In genomic region chr2:18607586-18608259, GRCm38 (mm10) we compare ENCODE assay signal across 9 mouse cellular contexts.
DNase-seq lines count a peak whose midpoint lies in the region; ATAC-seq and TF ChIP-seq lines count a peak whose summit lies in the region.
"Had no signal": no experiment of that assay in that cellular context is flagged by ENCODE, and none has a peak within 500 bp of the region (broad histone marks: within the 10 kb centered on the region; RNA-seq: fewer than 3 reads in every experiment).

No protein-coding gene starts in this region.

- peaks cover 1% of the 10 kb centered on the region; the same call in 1 of the 2 replicates for H3K27me3 ChIP-seq in heart, adult 2 months (ENCODE audit: control insufficient read depth, insufficient read depth, low read length)
- no peaks in the 10 kb centered on the region for H3K27me3 ChIP-seq in CH12.LX (replicated peaks)
- peaks cover 68% of the 10 kb centered on the region for H3K27me3 ChIP-seq in embryonic facial prominence, embryonic 14.5 days (replicated peaks; ENCODE audit: control insufficient read depth, insufficient read depth, low read length)
- H3K27me3 ChIP-seq in intestine, embryonic 14.5 days (replicated peaks; ENCODE audit: control insufficient read depth, insufficient read depth, low read length) = peaks cover 54% of the 10 kb centered on the region
- peaks cover 23% of the 10 kb centered on the region for H3K27me3 ChIP-seq in midbrain, embryonic 15.5 days (replicated peaks)

- no peak for TF ChIP-seq CTCF in heart, adult 2 months (IDR thresholded peaks at IDR 0.05)
- TF ChIP-seq CTCF in CH12.LX (conservative IDR thresholded peaks at IDR 0.05 in 1 of 2, IDR thresholded peaks at IDR 0.05 in 1 of 2; ENCODE audit: low read depth in 2 of 2, low read length in 2 of 2) = no peak

- 7% methylated on average over 14 of the region's 14 CpGs for WGBS in heart, adult 2 months
- WGBS in embryonic facial prominence, embryonic 14.5 days = 1% methylated on average over 13 of the region's 14 CpGs
- 2% methylated on average over 14 of the region's 14 CpGs for WGBS in intestine, embryonic 14.5 days
- WGBS in midbrain, embryonic 15.5 days = under 1% methylated on average over 14 of the region's 14 CpGs

- peak overlapping the region; percentile 4 for H3K27ac ChIP-seq in heart, adult 2 months
- no peak overlapping the region for H3K27ac ChIP-seq in CH12.LX (ENCODE audit: insufficient read depth, low read depth)
- no peak overlapping the region for H3K27ac ChIP-seq in embryonic facial prominence, embryonic 14.5 days (replicated peaks; ENCODE audit: low read depth, low read length)
- H3K27ac ChIP-seq in intestine, embryonic 14.5 days (ENCODE audit: low read depth) = no peak overlapping the region
- H3K27ac ChIP-seq in midbrain, embryonic 15.5 days = no peak overlapping the region

- no peaks in the 10 kb centered on the region; the same call in 1 of the 2 replicates for H3K4me1 ChIP-seq in heart, adult 2 months (ENCODE audit: control insufficient read depth, insufficient read depth, low read length)
- H3K4me1 ChIP-seq in CH12.LX (ENCODE audit: control insufficient read depth in 1 of 2, insufficient read depth in 2 of 2) = peaks cover 0 to 4% of the 10 kb centered on the region in 2 experiments; a peak in 1 of 4 replicates
- peaks cover 16% of the 10 kb centered on the region for H3K4me1 ChIP-seq in embryonic facial prominence, embryonic 14.5 days (ENCODE audit: control insufficient read depth, insufficient read depth, low read length)
- H3K4me1 ChIP-seq in intestine, embryonic 14.5 days (replicated peaks; ENCODE audit: control insufficient read depth, insufficient read depth, low read length) = peaks cover 20% of the 10 kb centered on the region
- H3K4me1 ChIP-seq in midbrain, embryonic 15.5 days = peaks cover 25% of the 10 kb centered on the region

- no peak for TF ChIP-seq POLR2A in heart, adult 2 months (IDR thresholded peaks at IDR 0.05; ENCODE audit: insufficient read depth, low read depth, low read length)
- TF ChIP-seq POLR2A in CH12.LX (IDR thresholded peaks at IDR 0.05; ENCODE audit: low read depth, low read length) = no peak

- in situ Hi-C loops in CH12.LX (cut with MboI; ENCODE audit: low pct_ligation_motif_present, low pct_unique_long_range_greater_than_20kb, low sequenced_read_pairs) = no loop called here

- H3K79me2 ChIP-seq in heart, adult 2 months (replicated peaks; ENCODE audit: control insufficient read depth, insufficient read depth, low read length) = no peaks in the 10 kb centered on the region
- H3K79me2 ChIP-seq in CH12.LX (replicated peaks; ENCODE audit: control insufficient read depth, extremely low read depth, insufficient read depth, poor library complexity, severe bottlenecking) = no peaks in the 10 kb centered on the region

- H3K9ac ChIP-seq in heart, adult 2 months (ENCODE audit: low read depth, low read length) = peak overlapping the region; percentile 78
- H3K9ac ChIP-seq in CH12.LX (ENCODE audit: insufficient read depth, low read depth) = peak overlapping the region; percentile 45
- H3K9ac ChIP-seq in embryonic facial prominence, embryonic 14.5 days (ENCODE audit: low read depth, low read length) = peak overlapping the region; percentile 51
- no peak overlapping the region for H3K9ac ChIP-seq in intestine, embryonic 14.5 days (ENCODE audit: low read length)
- peak overlapping the region; percentile 55 for H3K9ac ChIP-seq in midbrain, embryonic 15.5 days

- H3K9me3 ChIP-seq in CH12.LX (replicated peaks; ENCODE audit: low read length) = no peaks in the 10 kb centered on the region
- no peaks in the 10 kb centered on the region for H3K9me3 ChIP-seq in embryonic facial prominence, embryonic 14.5 days (ENCODE audit: control insufficient read depth, low read length)
- no peaks in the 10 kb centered on the region for H3K9me3 ChIP-seq in intestine, embryonic 14.5 days (ENCODE audit: control insufficient read depth, low read length)
- H3K9me3 ChIP-seq in midbrain, embryonic 15.5 days = no peaks in the 10 kb centered on the region

- 0 out of 2 replicates have a peak, but pooled peaks have one; percentile 24 for ATAC-seq in embryonic facial prominence, embryonic 14.5 days (ENCODE audit: low read depth)
- no peak for ATAC-seq in intestine, embryonic 14.5 days (replicated peaks; ENCODE audit: low FRiP score, low TSS enrichment, low read depth)
- peak; percentile 77 for ATAC-seq in midbrain, embryonic 15.5 days (replicated peaks)
- no peak for ATAC-seq in erythroblast, adult 5-6 weeks (replicated peaks; ENCODE audit: low FRiP score, poor library complexity, severe bottlenecking)
- ATAC-seq: Patski had no signal

- no peak for TF ChIP-seq RAD21 in CH12.LX (IDR thresholded peaks at IDR 0.05; ENCODE audit: low read depth, low read length)

- intact Hi-C loops in heart, adult 2 months (cut with DNase I) = loop anchor here (5.0 kb wide), 1 partner anchor 65 kb away; the partner anchor contains the start of gene Commd3

- no peaks in the 10 kb centered on the region for H3K36me3 ChIP-seq in heart, adult 2 months (ENCODE audit: control insufficient read depth, insufficient read depth, low read length)
- no peaks in the 10 kb centered on the region for H3K36me3 ChIP-seq in CH12.LX (replicated peaks in 1 of 2; ENCODE audit: control insufficient read depth in 1 of 2, insufficient read depth in 1 of 2, low read length in 1 of 2)
- H3K36me3 ChIP-seq in embryonic facial prominence, embryonic 14.5 days (ENCODE audit: control insufficient read depth, insufficient read depth, low read length) = no peaks in the 10 kb centered on the region
- no peaks in the 10 kb centered on the region for H3K36me3 ChIP-seq in intestine, embryonic 14.5 days (ENCODE audit: control insufficient read depth, insufficient read depth, low read length)
- no peaks in the 10 kb centered on the region for H3K36me3 ChIP-seq in midbrain, embryonic 15.5 days (replicated peaks)

- peak overlapping the region; percentile 65 for H3K4me3 ChIP-seq in heart, adult 2 months
- H3K4me3 ChIP-seq in CH12.LX (replicated peaks in 1 of 3; ENCODE audit: low read depth in 2 of 3, low read length in 2 of 3, poor library complexity in 1 of 3) = peak overlapping the region in 2 of 3 experiments; percentile 8 to 42
- H3K4me3 ChIP-seq in embryonic facial prominence, embryonic 14.5 days (ENCODE audit: low read depth, low read length) = peak overlapping the region; percentile 48
- H3K4me3 ChIP-seq in intestine, embryonic 14.5 days (ENCODE audit: low read depth, low read length) = peak overlapping the region; percentile 42
- peak overlapping the region; percentile 46 for H3K4me3 ChIP-seq in midbrain, embryonic 15.5 days

- DNase-seq in heart, adult 2 months = no peak
- no peak for DNase-seq in heart, adult 9 months (ENCODE audit: low spot score in 2 of 2)
- DNase-seq in CH12.LX (ENCODE audit: extremely low read depth) = no peak
- DNase-seq in embryonic facial prominence, embryonic 14.5 days (ENCODE audit: low spot score) = no peak
- no peak for DNase-seq in intestine, embryonic 14.5 days (ENCODE audit: low spot score)
- no peak for DNase-seq in adrenal gland, postnatal 4 days (ENCODE audit: low spot score in 2 of 2)

- TF ChIP-seq EP300 in heart, adult 2 months (IDR thresholded peaks at IDR 0.05; ENCODE audit: insufficient read depth, low read depth, low read length) = no peak
- no peak for TF ChIP-seq EP300 in CH12.LX (IDR thresholded peaks at IDR 0.05; ENCODE audit: low read length)

- dilution Hi-C loops in CH12.LX (cut with MboI; ENCODE audit: extremely low pct_ligation_motif_present, extremely low pct_unique_long_range_greater_than_20kb, low sequenced_read_pairs) = no loop called here

- H3K4me2 ChIP-seq in CH12.LX (ENCODE audit: insufficient read depth, low read depth, poor library complexity, severe bottlenecking) = peak overlapping the region; percentile 92
- peak overlapping the region; percentile 86 for H3K4me2 ChIP-seq in embryonic facial prominence, embryonic 14.5 days (ENCODE audit: low read depth, low read length)
- peak overlapping the region; percentile 79 for H3K4me2 ChIP-seq in intestine, embryonic 14.5 days (ENCODE audit: low read length)
- H3K4me2 ChIP-seq in midbrain, embryonic 15.5 days = peak overlapping the region; percentile 80

TF ChIP-seq in CH12.LX, 34 proteins besides CTCF, POLR2A, EP300 and RAD21:
- TF ChIP-seq HCFC1 (IDR thresholded peaks at IDR 0.05; ENCODE audit: low read depth, low read length) = no peak
- no peak for TF ChIP-seq MAX (IDR thresholded peaks at IDR 0.05; ENCODE audit: low read length)
- TF ChIP-seq ETS1 (conservative IDR thresholded peaks at IDR 0.05; ENCODE audit: low read depth, low read length) = no peak
- no peak for TF ChIP-seq RCOR1 (conservative IDR thresholded peaks at IDR 0.05; ENCODE audit: low read depth, low read length)
- no peak for TF ChIP-seq ZKSCAN1 (IDR thresholded peaks at IDR 0.05; ENCODE audit: borderline replicate concordance, low read depth, low read length)
- TF ChIP-seq MEF2A (IDR thresholded peaks at IDR 0.05; ENCODE audit: borderline replicate concordance, low read depth, low read length) = no peak
- no peak for TF ChIP-seq KAT2A (IDR thresholded peaks at IDR 0.05; ENCODE audit: insufficient replicate concordance, low read length)
- no peak for TF ChIP-seq MYC (IDR thresholded peaks at IDR 0.05; ENCODE audit: low read depth, low read length)
- TF ChIP-seq JUND (conservative IDR thresholded peaks at IDR 0.05; ENCODE audit: low read depth, low read length) = no peak
- no peak for TF ChIP-seq ZMIZ1 (IDR thresholded peaks at IDR 0.05; ENCODE audit: low read depth, low read length)

Comparison
In these comparisons a context has a peak if more than half of its experiments do, and no peak if none do; other contexts are left out.
1. ATAC-seq: peak in embryonic facial prominence, embryonic 14.5 days (single experiment) and midbrain, embryonic 15.5 days (single experiment); none in intestine, embryonic 14.5 days (single experiment) and erythroblast, adult 5-6 weeks (single experiment).
2. Peak in every context shown above with its lines, with median percentiles within 50 percentile points of each other: H3K4me3 ChIP-seq and H3K4me2 ChIP-seq.